Mouse (Mus musculus) E14TG2a.4 (cell line): ENCODE data around the gene Dpf3.

ENCODE experiments used
- CTCF ChIP-seq: conservative IDR thresholded peaks from 2 replicates; pipeline ENCODE4 v1.5.1; 2014; ENCODE audit warnings: low read length
- NANOG ChIP-seq: IDR thresholded peaks from 2 replicates; pipeline ENCODE4 v1.6.1; 2014; ENCODE audit warnings: borderline replicate concordance, low read length, mixed read lengths
- POU5F1 ChIP-seq: IDR thresholded peaks from 2 replicates; pipeline ENCODE4 v1.6.1; 2014; ENCODE audit warnings: low read length, borderline replicate concordance

DNA sequence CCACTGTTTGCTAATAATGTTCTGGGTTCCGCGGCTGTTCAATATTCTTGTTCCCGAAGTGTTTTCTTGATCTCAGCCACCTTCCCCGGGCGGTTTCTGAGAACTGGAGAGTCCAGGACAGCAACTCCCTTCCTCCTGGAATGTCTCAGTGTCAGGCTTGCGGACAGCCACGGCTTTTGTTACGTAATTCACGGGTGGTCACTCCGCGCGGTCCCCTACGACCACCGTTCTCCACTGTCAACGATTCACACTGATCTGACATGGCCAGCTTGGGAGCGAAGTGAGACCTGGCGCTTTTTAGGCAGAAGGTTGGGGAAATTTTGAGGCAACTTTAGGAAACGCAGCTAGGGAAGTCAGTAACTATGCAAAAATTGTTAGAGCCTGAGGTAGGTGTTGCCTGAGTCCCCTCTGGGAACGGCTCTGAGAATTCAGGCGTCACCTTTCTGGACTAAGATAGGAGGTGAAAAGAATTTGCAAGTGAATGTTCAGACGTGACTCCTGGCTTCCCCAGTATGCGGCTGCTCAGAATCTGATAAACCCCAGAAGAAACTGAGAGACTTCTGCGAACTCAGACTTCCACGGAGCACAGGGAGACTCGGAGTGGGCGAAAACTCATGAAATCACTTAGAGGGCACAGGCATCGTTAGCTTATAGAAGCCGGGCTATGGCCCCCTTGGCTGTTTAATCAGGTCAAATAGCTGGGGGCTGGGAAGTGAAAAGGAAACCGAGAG is 860 bp upstream of the Dpf3 start:
- TF ChIP-seq CTCF, result no peak
- no peak for TF ChIP-seq NANOG
- no peak for TF ChIP-seq POU5F1
